Mouse (Mus musculus) ovary, adult 18-20 months (tissue): Measurements from ENCODE around the gene Gm7971.
"Not testable (repeated sequence)": the region's sequence is repeated elsewhere in the genome, so short reads cannot be mapped to it uniquely, and the experiment has no call there.

Experiments used
- DNase-seq: peaks from one replicate; pipeline ENCODE4 v3.0.0; 2022; ENCODE audit warnings: low spot score, mixed read lengths

Gene Gm7971

DNA sequence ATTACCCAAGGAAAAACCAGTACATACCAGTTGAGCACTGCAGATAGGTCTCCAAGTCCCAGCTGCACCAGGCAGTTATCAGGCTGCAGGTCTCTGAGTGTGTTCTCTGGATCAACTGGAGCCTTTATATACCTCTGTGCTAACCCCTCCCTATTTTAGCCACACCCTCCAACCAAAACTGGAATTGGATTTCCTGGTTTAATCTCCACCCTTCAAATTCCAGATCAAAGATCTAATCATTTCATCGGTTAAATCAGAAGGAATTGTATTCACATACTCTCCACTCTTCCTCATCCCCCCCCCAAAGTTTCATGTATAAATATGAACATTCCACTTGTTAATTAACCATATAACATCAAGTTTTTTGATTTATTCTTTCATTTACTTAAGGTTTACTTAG lies at the start of gene Gm7971:
TSS of gene Gm7971 (minus strand) at position 101 of the 400 bp plus-strand sequence.
- not testable (repeated sequence) for DNase-seq
